Mouse (Mus musculus) C2C12 (cell line): ENCODE measurements around the gene Tfap2d.

ENCODE experiments used
- CEBPB ChIP-seq: IDR thresholded peaks from one replicate; pipeline ENCODE4 v1.6.1; 2011; ENCODE audit warnings: low read depth, mild to moderate bottlenecking, control low read depth, moderate library complexity
- CTCF ChIP-seq: IDR thresholded peaks from one replicate; pipeline ENCODE4 v1.5.1; 2011; ENCODE audit not compliant: control insufficient read depth, insufficient read depth, insufficient read length
- FOSL1 ChIP-seq: IDR thresholded peaks from one replicate; pipeline ENCODE4 v1.8.0; 2011; ENCODE audit warnings: mild to moderate bottlenecking, low read length; ENCODE audit not compliant: poor library complexity, insufficient read depth, severe bottlenecking
- MAX ChIP-seq: IDR thresholded peaks from one replicate; pipeline ENCODE4 v1.6.1; 2011; ENCODE audit warnings: mild to moderate bottlenecking, control low read depth
- MYOD1 ChIP-seq: IDR thresholded peaks from one replicate; pipeline ENCODE4 v1.6.1; 2011; ENCODE audit warnings: low read depth; ENCODE audit not compliant: control insufficient read depth, insufficient read length
- MYOG ChIP-seq: IDR thresholded peaks from one replicate; pipeline ENCODE4 v1.6.1; 2011; ENCODE audit not compliant: control insufficient read depth, insufficient read length; ENCODE audit errors: extremely low read depth
- USF1 ChIP-seq: IDR thresholded peaks from one replicate; pipeline ENCODE4 v1.6.1; 2011; ENCODE audit warnings: low read depth, mild to moderate bottlenecking, control low read depth, moderate library complexity

DNA sequence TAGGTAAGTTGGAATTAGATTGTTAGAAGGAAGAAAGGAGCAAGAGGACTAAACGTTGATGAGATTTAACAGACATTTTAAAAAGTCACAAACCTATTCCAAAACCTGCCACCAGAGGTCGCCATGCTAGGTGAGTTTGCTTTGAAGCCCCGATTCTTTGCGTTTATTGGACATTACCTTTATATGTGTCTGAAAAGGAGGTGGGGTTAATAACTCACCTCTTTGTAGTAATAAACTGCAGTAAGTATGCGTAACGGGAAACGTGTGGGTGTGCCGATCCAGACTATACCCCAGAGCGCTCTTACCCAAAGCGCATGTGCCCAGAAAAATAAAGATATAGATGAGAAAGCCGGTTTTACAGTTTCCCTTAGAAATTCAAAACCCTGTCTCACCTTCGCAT lies 102.8 kb downstream of the Tfap2d start:
- TF ChIP-seq CTCF (no peak), MAX (no peak), MYOG (no peak), CEBPB (no peak), USF1 (no peak), MYOD1 (no peak), FOSL1 (no peak)
